In genomic region chr2:128217784-128218467, GRCm38 (mm10) we compare ENCODE assay signal across 14 mouse cellular contexts.
DNase-seq lines count a peak whose midpoint lies in the region; ATAC-seq and TF ChIP-seq lines count a peak whose summit lies in the region.
"Had no signal": no experiment of that assay in that cellular context is flagged by ENCODE, and none has a peak within 500 bp of the region (broad histone marks: within the 10 kb centered on the region; RNA-seq: fewer than 3 reads in every experiment).

No protein-coding gene starts in this region.

- no peaks in the 10 kb centered on the region for H3K9me3 ChIP-seq in lung, postnatal 0 days (ENCODE audit: low read length)
- no peaks in the 10 kb centered on the region for H3K9me3 ChIP-seq in stomach, postnatal 0 days (ENCODE audit: control insufficient read depth, low read length)
- H3K9me3 ChIP-seq: forebrain, embryonic 12.5 days had no signal

- WGBS in heart, adult 2 months: 80% methylated on average over 7 of the region's 7 CpGs
- 59% methylated on average over 7 of the region's 7 CpGs for WGBS in lung, postnatal 0 days
- WGBS in stomach, postnatal 0 days: 43% methylated on average over 7 of the region's 7 CpGs

- CTCF ChIA-PET in Patski (lab: Charles Lee): interaction anchor here (1.1 kb wide), 1 partner anchor 9 kb away, joined by 4 read pairs; no protein-coding TSS in a partner anchor

- H3K4me1 ChIP-seq in heart, adult 2 months (ENCODE audit: control insufficient read depth, insufficient read depth, low read length): no peaks in the 10 kb centered on the region
- H3K4me1 ChIP-seq in lung, postnatal 0 days (ENCODE audit: insufficient read depth, low read depth, low read length): no peaks in the 10 kb centered on the region
- no peaks in the 10 kb centered on the region for H3K4me1 ChIP-seq in stomach, postnatal 0 days (replicated peaks; ENCODE audit: control insufficient read depth, insufficient read depth)
- H3K4me1 ChIP-seq: forebrain, embryonic 12.5 days had no signal

- peak; percentile 89 for ATAC-seq in Patski
- ATAC-seq in lung, postnatal 0 days: peak; percentile 32
- ATAC-seq in stomach, postnatal 0 days (ENCODE audit: low FRiP score, low TSS enrichment): no peak
- ATAC-seq: midbrain, embryonic 16.5 days had no signal

- H3K9ac ChIP-seq in heart, adult 2 months (ENCODE audit: low read depth, low read length): no peak overlapping the region
- no peak overlapping the region for H3K9ac ChIP-seq in lung, postnatal 0 days (replicated peaks; ENCODE audit: low read depth)
- no peak overlapping the region for H3K9ac ChIP-seq in stomach, postnatal 0 days (ENCODE audit: low read length)
- H3K9ac ChIP-seq: forebrain, embryonic 12.5 days had no signal

- no peak overlapping the region for H3K4me3 ChIP-seq in gastrocnemius, adult 2 months
- H3K4me3 ChIP-seq in heart, adult 2 months: no peak overlapping the region
- no peak overlapping the region for H3K4me3 ChIP-seq in lung, postnatal 0 days (ENCODE audit: low read depth, low read length)
- no peak overlapping the region for H3K4me3 ChIP-seq in stomach, postnatal 0 days (ENCODE audit: low read depth, low read length)
- H3K4me3 ChIP-seq: forebrain, embryonic 12.5 days had no signal

- H3K27me3 ChIP-seq in Patski: no peaks in the 10 kb centered on the region
- no peaks in the 10 kb centered on the region for H3K27me3 ChIP-seq in heart, adult 2 months (ENCODE audit: control insufficient read depth, insufficient read depth, low read length)
- no peaks in the 10 kb centered on the region for H3K27me3 ChIP-seq in lung, postnatal 0 days (replicated peaks; ENCODE audit: insufficient read depth, low read length)
- no peaks in the 10 kb centered on the region for H3K27me3 ChIP-seq in stomach, postnatal 0 days (ENCODE audit: control insufficient read depth, insufficient read depth, low read length)
- H3K27me3 ChIP-seq: forebrain, embryonic 12.5 days had no signal

- H3K4me2 ChIP-seq in lung, postnatal 0 days (replicated peaks; ENCODE audit: low read depth, low read length): no peak overlapping the region
- H3K4me2 ChIP-seq in stomach, postnatal 0 days (replicated peaks; ENCODE audit: low read depth): no peak overlapping the region
- H3K4me2 ChIP-seq: forebrain, embryonic 12.5 days; liver, embryonic 11.5 days had no signal

- H3K36me3 ChIP-seq in heart, adult 2 months (ENCODE audit: control insufficient read depth, insufficient read depth, low read length): no peaks in the 10 kb centered on the region
- no peaks in the 10 kb centered on the region for H3K36me3 ChIP-seq in lung, postnatal 0 days (ENCODE audit: insufficient read depth, low read length)
- H3K36me3 ChIP-seq in stomach, postnatal 0 days (ENCODE audit: control insufficient read depth, insufficient read depth, low read length): no peaks in the 10 kb centered on the region
- H3K36me3 ChIP-seq: forebrain, embryonic 12.5 days had no signal

- DNase-seq in gastrocnemius, adult 2 months: peak; percentile 57
- DNase-seq in gastrocnemius, postnatal 4 days (ENCODE audit: low spot score in 2 of 2): no peak
- peak; percentile 77 for DNase-seq in Patski (ENCODE audit: low read depth, low spot score)
- peak; percentile 29 to 58 for DNase-seq in heart, adult 2 months
- peak; percentile 48 for DNase-seq in lung, postnatal 0 days (ENCODE audit: low spot score)
- no peak for DNase-seq in cerebellum, postnatal 14 days
- DNase-seq in stomach, postnatal 0 days (ENCODE audit: low spot score): no peak
- no peak for DNase-seq in frontal cortex, postnatal 25 days (ENCODE audit: low spot score in 2 of 2)
- DNase-seq: B cell, adult 2 months; kidney, adult 8-10 months; thymus, postnatal 25 days had no signal

- intact Hi-C loops in gastrocnemius, adult 2 months (cut with DNase I): no loop called here
- intact Hi-C loops in heart, adult 2 months (cut with DNase I): loop anchor here (10.0 kb wide), 1 partner anchor 333 kb away; no protein-coding TSS in a partner anchor

- no peak for TF ChIP-seq EP300 in heart, adult 2 months (IDR thresholded peaks at IDR 0.05; ENCODE audit: insufficient read depth, low read depth, low read length)
- TF ChIP-seq EP300 in lung, postnatal 0 days (IDR thresholded peaks at IDR 0.05): no peak
- no peak for TF ChIP-seq EP300 in stomach, postnatal 0 days (optimal IDR thresholded peaks at IDR 0.05)

- in situ Hi-C loops in Patski (cut with MboI; ENCODE audit: low pct_unique_long_range_greater_than_20kb): loop anchor here (10.0 to 25.0 kb wide), 2 partner anchors 327 to 331 kb away; no protein-coding TSS in a partner anchor

- H3K79me2 ChIP-seq in heart, adult 2 months (replicated peaks; ENCODE audit: control insufficient read depth, insufficient read depth, low read length): no peaks in the 10 kb centered on the region

- no peak overlapping the region for H3K27ac ChIP-seq in gastrocnemius, adult 2 months
- no peak overlapping the region for H3K27ac ChIP-seq in heart, adult 2 months
- H3K27ac ChIP-seq in lung, postnatal 0 days (ENCODE audit: low read length): no peak overlapping the region
- no peak overlapping the region for H3K27ac ChIP-seq in stomach, postnatal 0 days (replicated peaks)
- H3K27ac ChIP-seq: forebrain, embryonic 12.5 days had no signal

- POLR2A ChIA-PET in Patski (lab: Charles Lee): interaction anchor here (1.2 kb wide), 1 partner anchor 9 kb away, joined by 4 read pairs; no protein-coding TSS in a partner anchor

- TF ChIP-seq POLR2A in heart, adult 2 months (IDR thresholded peaks at IDR 0.05; ENCODE audit: insufficient read depth, low read depth, low read length): no peak

- TF ChIP-seq CTCF in gastrocnemius, adult 2 months (IDR thresholded peaks at IDR 0.05): no peak
- no peak for TF ChIP-seq CTCF in Patski (IDR thresholded peaks at IDR 0.05)
- no peak for TF ChIP-seq CTCF in heart, adult 2 months (IDR thresholded peaks at IDR 0.05)
- no peak for TF ChIP-seq CTCF in lung, postnatal 0 days (IDR thresholded peaks at IDR 0.05)
- TF ChIP-seq CTCF in stomach, postnatal 0 days (IDR thresholded peaks at IDR 0.05; ENCODE audit: low read depth): no peak

Comparison
In these comparisons a context has a peak if more than half of its experiments do, and no peak if none do; other contexts are left out.
1. DNase-seq: peak in gastrocnemius, adult 2 months (single experiment), Patski (single experiment), heart, adult 2 months (2 of 2) and lung, postnatal 0 days (single experiment); none in gastrocnemius, postnatal 4 days (0 of 2), cerebellum, postnatal 14 days (0 of 2), stomach, postnatal 0 days (single experiment) and frontal cortex, postnatal 25 days (0 of 2).